Mouse (Mus musculus) mouse embryonic stem cell (cell line): ENCODE results near the gene Cd1d1.

Experiments
- in situ Hi-C, 2 experiments: fragments of 300-500 bp; cut with MboI; formaldehyde crosslinking; loops; 1 replicate in 1 of 2; 3 replicates in 1 of 2; pipeline ENCODE4 v1.14.3; 2019 to 2020; ENCODE audit warnings: low sequenced_read_pairs in 2 of 2, low pct_unique_long_range_greater_than_20kb in 1 of 2, mixed read lengths in 1 of 2; ENCODE audit not compliant: unreplicated experiment in 1 of 2

Cd1d1 gene

GRCm38 (mm10) chr3:86976546-86976945 is 22.7 kb downstream of the Cd1d1 start:
- in situ Hi-C loops = loop anchor here (5.0 kb wide), 2 partner anchors 184 to 194 kb away; no protein-coding TSS in a partner anchor

- in situ Hi-C loops = loop anchor here (5.0 kb wide), 2 partner anchors 183 to 193 kb away; no protein-coding TSS in a partner anchor
These were observed 24.1 kb downstream of the Cd1d1 start for GRCm38 (mm10) chr3:86975150-86975549.

- in situ Hi-C loops = no loop called here
These were observed 36.4 kb downstream of the Cd1d1 start for GRCm38 (mm10) chr3:86962665-86963435.

GRCm38 (mm10) chr3:86961395-86961669 is 37.9 kb downstream of the Cd1d1 start:
- in situ Hi-C loops = no loop called here

- in situ Hi-C loops = no loop called here
These were observed 38.4 kb downstream of the Cd1d1 start for GRCm38 (mm10) chr3:86960656-86961394.

- in situ Hi-C loops = no loop called here
These were observed 40.2 kb downstream of the Cd1d1 start for GRCm38 (mm10) chr3:86959088-86959487.

GRCm38 (mm10) chr3:86955376-86955775 is 43.9 kb downstream of the Cd1d1 start:
- in situ Hi-C loops = no loop called here

GRCm38 (mm10) chr3:86954521-86954920 is 44.7 kb downstream of the Cd1d1 start:
- in situ Hi-C loops = no loop called here

GRCm38 (mm10) chr3:86953819-86954218 is 45.4 kb downstream of the Cd1d1 start:
- in situ Hi-C loops = no loop called here

- in situ Hi-C loops = no loop called here
These were observed 48.6 kb downstream of the Cd1d1 start for GRCm38 (mm10) chr3:86950652-86951051.
